Mouse (Mus musculus): ENCODE data around the gene Ubd. TPM values are rescaled to one million over a fixed set of nuclear protein-coding genes. Genes with fewer than 3 reads are reported as not detected.

The Ubd gene
- polyA plus RNA-seq, 1 experiment from 2014 or later, result not detected

Other genes starting within 250 kb of the Ubd start
- 170 and 191 TPM in 2 replicates for gene Ppp1r11, start 242.2 kb upstream of the Ubd start, polyA plus RNA-seq (2014; fragmentation: Nextera tagmentation; extraction: Ambion mirVana)
- gene Znrd1, start 235.3 kb upstream of the Ubd start, polyA plus RNA-seq (2014; fragmentation: Nextera tagmentation; extraction: Ambion mirVana), result 50.4 and 55.7 TPM in 2 replicates
- 3.4 and 5.1 TPM in 2 replicates for gene Znrd1as, start 235.3 kb upstream of the Ubd start, polyA plus RNA-seq (2014; fragmentation: Nextera tagmentation; extraction: Ambion mirVana)
- gene 2410137M14Rik, start 212.7 kb upstream of the Ubd start, polyA plus RNA-seq (2014; fragmentation: Nextera tagmentation; extraction: Ambion mirVana), result 0.47 TPM in 1 of 2 replicates, not detected in the other
- 0.64 and 1.0 TPM in 2 replicates for gene H2-M5, start 204.4 kb upstream of the Ubd start, polyA plus RNA-seq (2014; fragmentation: Nextera tagmentation; extraction: Ambion mirVana)
- gene Zfp57, start 192.7 kb upstream of the Ubd start, polyA plus RNA-seq (2014; fragmentation: Nextera tagmentation; extraction: Ambion mirVana), result 225 and 236 TPM in 2 replicates
- gene Mog, start 170.5 kb upstream of the Ubd start, polyA plus RNA-seq (2014; fragmentation: Nextera tagmentation; extraction: Ambion mirVana), result 2.2 and 3.1 TPM in 2 replicates
- gene Gabbr1, start 147.9 kb upstream of the Ubd start, polyA plus RNA-seq (2014; fragmentation: Nextera tagmentation; extraction: Ambion mirVana), result 114 and 117 TPM in 2 replicates
- gene Olfr90, start 105.4 kb upstream of the Ubd start, polyA plus RNA-seq (2014; fragmentation: Nextera tagmentation; extraction: Ambion mirVana), result not detected in 2 replicates
- gene Olfr91, start 95.6 kb upstream of the Ubd start, polyA plus RNA-seq (2014; fragmentation: Nextera tagmentation; extraction: Ambion mirVana), result not detected in 2 replicates
- gene Olfr92, start 73.8 kb upstream of the Ubd start, polyA plus RNA-seq (2014; fragmentation: Nextera tagmentation; extraction: Ambion mirVana), result not detected in 2 replicates
- gene Olfr93, start 32.4 kb upstream of the Ubd start, polyA plus RNA-seq (2014; fragmentation: Nextera tagmentation; extraction: Ambion mirVana), result not detected in 2 replicates
- gene Olfr94, start 7.1 kb downstream of the Ubd start, polyA plus RNA-seq (2014; fragmentation: Nextera tagmentation; extraction: Ambion mirVana), result 0.21 TPM in 1 of 2 replicates, not detected in the other
- not detected in 2 replicates for gene Olfr95, start 19.2 kb downstream of the Ubd start, polyA plus RNA-seq (2014; fragmentation: Nextera tagmentation; extraction: Ambion mirVana)
- gene Olfr96, start 26.3 kb downstream of the Ubd start, polyA plus RNA-seq (2014; fragmentation: Nextera tagmentation; extraction: Ambion mirVana), result not detected in 2 replicates
- gene Olfr97, start 43.4 kb downstream of the Ubd start, polyA plus RNA-seq (2014; fragmentation: Nextera tagmentation; extraction: Ambion mirVana), result not detected in 2 replicates
- not detected in 2 replicates for gene Olfr98, start 69.9 kb downstream of the Ubd start, polyA plus RNA-seq (2014; fragmentation: Nextera tagmentation; extraction: Ambion mirVana)
- 0.90 and 1.8 TPM in 2 replicates for gene H2-M3, start 76.3 kb downstream of the Ubd start, polyA plus RNA-seq (2014; fragmentation: Nextera tagmentation; extraction: Ambion mirVana)
- gene Olfr99, start 89.6 kb downstream of the Ubd start, polyA plus RNA-seq (2014; fragmentation: Nextera tagmentation; extraction: Ambion mirVana), result not detected in 2 replicates
- not detected in 2 replicates for gene Olfr101, start 110.4 kb downstream of the Ubd start, polyA plus RNA-seq (2014; fragmentation: Nextera tagmentation; extraction: Ambion mirVana)
- not detected in 2 replicates for gene Olfr102, start 123.2 kb downstream of the Ubd start, polyA plus RNA-seq (2014; fragmentation: Nextera tagmentation; extraction: Ambion mirVana)
- not detected in 2 replicates for gene Olfr103, start 145.8 kb downstream of the Ubd start, polyA plus RNA-seq (2014; fragmentation: Nextera tagmentation; extraction: Ambion mirVana)
- gene Olfr104-ps, start 165.7 kb downstream of the Ubd start, polyA plus RNA-seq (2014; fragmentation: Nextera tagmentation; extraction: Ambion mirVana), result not detected in 2 replicates
- not detected in 2 replicates for gene Olfr105-ps, start 185.1 kb downstream of the Ubd start, polyA plus RNA-seq (2014; fragmentation: Nextera tagmentation; extraction: Ambion mirVana)
- not detected in 2 replicates for gene Olfr106-ps, start 196.5 kb downstream of the Ubd start, polyA plus RNA-seq (2014; fragmentation: Nextera tagmentation; extraction: Ambion mirVana)
- not detected in 2 replicates for gene Olfr107, start 205.3 kb downstream of the Ubd start, polyA plus RNA-seq (2014; fragmentation: Nextera tagmentation; extraction: Ambion mirVana)

Measured in hindbrain, embryonic 14.5 days (tissue).